ENCODE assay signal across 13 mouse cellular contexts in the genomic region with DNA sequence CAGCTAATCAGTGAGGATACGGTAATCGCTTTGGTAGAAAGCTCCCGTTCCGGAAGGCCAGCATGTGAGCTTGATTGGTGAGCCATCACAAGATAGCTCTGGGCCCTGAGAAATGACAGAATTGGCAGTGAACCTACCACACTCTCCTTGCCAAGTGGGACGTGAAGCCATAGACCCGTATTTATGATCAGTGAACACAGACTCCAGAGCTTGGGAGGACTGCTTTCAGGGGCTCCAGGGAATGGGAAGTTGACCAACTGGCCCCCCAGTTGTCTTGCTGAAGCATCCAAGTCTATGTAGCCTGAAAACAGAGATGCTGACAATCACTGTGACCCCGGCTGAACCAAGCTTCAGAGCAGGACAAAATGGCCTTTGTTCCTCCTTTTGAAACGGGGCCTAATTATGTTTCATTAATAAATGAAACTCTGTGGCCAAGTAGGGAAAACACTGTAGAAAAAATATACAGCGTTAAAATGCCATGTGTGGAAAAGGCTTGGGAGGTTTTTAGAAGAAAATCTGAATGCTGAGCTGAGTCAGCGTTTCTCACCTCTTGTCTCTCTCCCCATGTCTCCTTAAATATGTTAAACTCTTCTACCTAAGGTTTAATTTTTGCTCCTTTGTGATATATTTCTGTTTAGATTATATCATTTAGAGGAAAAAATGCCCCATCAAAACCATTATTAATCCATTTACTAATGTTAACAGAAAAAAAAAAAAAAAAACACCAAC.
A peak's percentile ranks its signal among the peaks of the same experiment; 100 is the strongest.
DNase-seq lines count a peak whose midpoint lies in the region; ATAC-seq and TF ChIP-seq lines count a peak whose summit lies in the region.
"Had no signal": no experiment of that assay in that cellular context is flagged by ENCODE, and none has a peak within 500 bp of the region (broad histone marks: within the 10 kb centered on the region; RNA-seq: fewer than 3 reads in every experiment).

No protein-coding gene starts in this region.

- no peaks in the 10 kb centered on the region for H3K36me3 ChIP-seq in hindbrain, embryonic 16.5 days (ENCODE audit: control insufficient read depth, insufficient read depth, low read length)
- H3K36me3 ChIP-seq in hindbrain, embryonic 12.5 days: no peaks in the 10 kb centered on the region
- H3K36me3 ChIP-seq in ES-E14 (ENCODE audit: control insufficient read depth, insufficient read depth, low read length, poor library complexity, severe bottlenecking): no peaks in the 10 kb centered on the region
- H3K36me3 ChIP-seq in intestine, embryonic 15.5 days: no peaks in the 10 kb centered on the region
- H3K36me3 ChIP-seq: heart, embryonic 15.5 days; liver, embryonic 15.5 days had no signal

- WGBS in hindbrain, embryonic 16.5 days: 61% methylated on average over 10 of the region's 10 CpGs
- 79% methylated on average over 10 of the region's 10 CpGs for WGBS in hindbrain, embryonic 12.5 days
- WGBS in intestine, embryonic 15.5 days: 82% methylated on average over 10 of the region's 10 CpGs

- no peak overlapping the region for H3K27ac ChIP-seq in hindbrain, embryonic 16.5 days (ENCODE audit: low read depth, low read length)
- no peak overlapping the region for H3K27ac ChIP-seq in hindbrain, embryonic 12.5 days
- no peak overlapping the region for H3K27ac ChIP-seq in ES-E14 (ENCODE audit: insufficient read depth, low read depth, low read length, poor library complexity, severe bottlenecking)
- H3K27ac ChIP-seq in intestine, embryonic 15.5 days: no peak overlapping the region
- H3K27ac ChIP-seq: gastrocnemius, adult 2 months; heart, embryonic 15.5 days; liver, embryonic 15.5 days had no signal

- no peaks in the 10 kb centered on the region for H3K4me1 ChIP-seq in hindbrain, embryonic 16.5 days (ENCODE audit: control insufficient read depth, insufficient read depth, low read depth, low read length)
- H3K4me1 ChIP-seq in hindbrain, embryonic 12.5 days: peaks cover 4% of the 10 kb centered on the region; the same call in 1 of the 2 replicates
- no peaks in the 10 kb centered on the region for H3K4me1 ChIP-seq in ES-E14 (ENCODE audit: control insufficient read depth in 2 of 2, insufficient read depth in 2 of 2, low read length in 2 of 2, poor library complexity in 1 of 2)
- H3K4me1 ChIP-seq in intestine, embryonic 15.5 days (replicated peaks): no peaks in the 10 kb centered on the region
- H3K4me1 ChIP-seq: heart, embryonic 15.5 days; liver, embryonic 15.5 days had no signal

- peak; percentile 24 for DNase-seq in cerebellum, adult 11 months
- DNase-seq in ES-E14 (ENCODE audit: low read depth, low spot score): no peak
- DNase-seq in cerebellum, adult 8-10 months: peak; percentile 31
- DNase-seq in right cerebral cortex, postnatal 25 days: no peak
- DNase-seq: gastrocnemius, adult 2 months; kidney, adult 2 months; right cerebral cortex, adult 18-20 months had no signal

- no peaks in the 10 kb centered on the region for H3K27me3 ChIP-seq in hindbrain, embryonic 16.5 days (replicated peaks; ENCODE audit: control insufficient read depth, insufficient read depth, low read length)
- H3K27me3 ChIP-seq in hindbrain, embryonic 12.5 days: no peaks in the 10 kb centered on the region
- no peaks in the 10 kb centered on the region for H3K27me3 ChIP-seq in intestine, embryonic 15.5 days (replicated peaks)
- H3K27me3 ChIP-seq: heart, embryonic 15.5 days; liver, embryonic 15.5 days had no signal

- H3K9ac ChIP-seq in hindbrain, embryonic 16.5 days (ENCODE audit: low read depth, low read length): no peak overlapping the region
- no peak overlapping the region for H3K9ac ChIP-seq in hindbrain, embryonic 12.5 days
- no peak overlapping the region for H3K9ac ChIP-seq in ES-E14 (ENCODE audit: insufficient read depth, low read depth, low read length, poor library complexity, severe bottlenecking)
- no peak overlapping the region for H3K9ac ChIP-seq in intestine, embryonic 15.5 days
- H3K9ac ChIP-seq: heart, embryonic 15.5 days; liver, embryonic 15.5 days had no signal

- H3K4me3 ChIP-seq in hindbrain, embryonic 16.5 days (ENCODE audit: low read length): no peak overlapping the region
- H3K4me3 ChIP-seq in hindbrain, embryonic 12.5 days: no peak overlapping the region
- no peak overlapping the region for H3K4me3 ChIP-seq in ES-E14 (ENCODE audit: insufficient read depth in 1 of 2, low read depth in 1 of 2, low read length in 2 of 2, poor library complexity in 1 of 2, severe bottlenecking in 1 of 2)
- H3K4me3 ChIP-seq in intestine, embryonic 15.5 days (replicated peaks): no peak overlapping the region
- H3K4me3 ChIP-seq: gastrocnemius, adult 2 months; heart, embryonic 15.5 days; liver, embryonic 15.5 days had no signal

- ATAC-seq in cerebellum, adult (ENCODE audit: insufficient number of reproducible peaks, low FRiP score, low TSS enrichment): no peak
- ATAC-seq in hindbrain, embryonic 16.5 days: peak; percentile 79
- ATAC-seq in hindbrain, embryonic 12.5 days (ENCODE audit: low FRiP score): no peak
- no peak for ATAC-seq in intestine, embryonic 15.5 days

- H3K9me3 ChIP-seq in hindbrain, embryonic 16.5 days (ENCODE audit: control insufficient read depth, low read length): no peaks in the 10 kb centered on the region
- no peaks in the 10 kb centered on the region for H3K9me3 ChIP-seq in hindbrain, embryonic 12.5 days (replicated peaks)
- no peaks in the 10 kb centered on the region for H3K9me3 ChIP-seq in ES-E14 (ENCODE audit: control insufficient read depth, insufficient read depth, low read depth, low read length)
- no peaks in the 10 kb centered on the region for H3K9me3 ChIP-seq in intestine, embryonic 15.5 days
- H3K9me3 ChIP-seq: heart, embryonic 15.5 days; liver, embryonic 15.5 days had no signal

- H3K4me2 ChIP-seq in hindbrain, embryonic 16.5 days (ENCODE audit: low read length): no peak overlapping the region
- H3K4me2 ChIP-seq in hindbrain, embryonic 12.5 days (replicated peaks): no peak overlapping the region
- no peak overlapping the region for H3K4me2 ChIP-seq in intestine, embryonic 15.5 days (replicated peaks)
- H3K4me2 ChIP-seq: heart, embryonic 15.5 days; liver, embryonic 15.5 days had no signal

- in situ Hi-C loops in ES-E14 (cut with MboI; ENCODE audit: low sequenced_read_pairs in 2 of 2, unreplicated experiment in 2 of 2): no loop called here

TF ChIP-seq in ES-E14, 5 proteins besides CTCF, POLR2A, EP300 and RAD21:
- no peak for TF ChIP-seq ZNF384 (IDR thresholded peaks at IDR 0.05; ENCODE audit: low read depth, low read length)
- TF ChIP-seq CHD2 (IDR thresholded peaks at IDR 0.05; ENCODE audit: low read depth, low read length): no peak
- TF ChIP-seq ZC3H11A (IDR thresholded peaks at IDR 0.05; ENCODE audit: borderline replicate concordance, low read depth, low read length): no peak
- no peak for TF ChIP-seq HCFC1 (IDR thresholded peaks at IDR 0.05; ENCODE audit: borderline replicate concordance, insufficient read depth, low read length)
- TF ChIP-seq MAFK (IDR thresholded peaks at IDR 0.05; ENCODE audit: insufficient read depth, low read depth, low read length): peak; percentile 91

Comparison
In these comparisons a context has a peak if more than half of its experiments do, and no peak if none do; other contexts are left out.
1. DNase-seq: peak in cerebellum, adult 11 months (single experiment) and cerebellum, adult 8-10 months (single experiment); none in ES-E14 (single experiment) and right cerebral cortex, postnatal 25 days (single experiment).